Mouse (Mus musculus): ENCODE measurements around the gene Treml2.

DNA sequence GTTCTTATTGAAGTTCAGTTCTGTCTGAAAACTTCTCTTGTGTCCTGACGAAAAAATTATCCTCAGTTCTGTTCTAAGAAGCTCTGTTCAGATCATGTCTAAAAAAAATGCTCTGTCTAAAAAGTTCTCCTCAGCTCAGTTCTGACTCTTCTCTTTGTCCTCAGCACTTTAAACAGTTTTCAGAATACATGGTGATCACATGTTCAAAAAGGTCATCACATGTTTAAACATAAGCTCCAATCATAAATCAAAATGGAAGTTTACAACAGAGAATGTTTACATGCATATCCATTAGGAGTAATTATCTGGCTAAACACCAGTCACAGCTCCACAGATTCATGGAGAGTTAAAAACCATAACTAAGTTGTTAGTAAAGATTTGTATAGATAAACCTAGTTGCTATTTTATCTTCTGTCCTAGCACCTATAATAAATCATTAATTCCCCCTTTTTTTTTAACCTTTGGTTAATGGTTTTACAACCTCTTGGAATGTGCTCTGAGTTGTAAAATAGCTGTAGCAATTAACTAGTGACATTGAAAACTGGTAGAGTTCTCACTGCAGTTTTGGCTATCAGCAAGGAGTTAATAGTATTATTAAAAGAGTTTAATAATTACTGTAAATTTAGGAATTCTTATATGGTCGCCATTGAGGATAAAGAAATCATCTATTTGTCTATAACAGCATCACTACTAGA lies 32.5 kb upstream of the Treml2 start:
- TF ChIP-seq POLR2A (IDR thresholded peaks at IDR 0.05; ENCODE audit: insufficient read depth, low read depth, low read length) (no peak), EP300 (IDR thresholded peaks at IDR 0.05; ENCODE audit: insufficient read depth, low read depth, low read length) (no peak), CTCF (IDR thresholded peaks at IDR 0.05) (no peak)

All from heart, adult 2 months (tissue).